Mouse (Mus musculus) heart, postnatal 0 days (tissue): Measurements from ENCODE around the gene As3mt.

ENCODE experiments used
- CTCF ChIP-seq: IDR thresholded peaks from 2 replicates; pipeline ENCODE4 v1.5.1; 2016; ENCODE audit warnings: antibody characterized with exemption, control low read depth, low read depth
- EP300 ChIP-seq: IDR thresholded peaks from 2 replicates; pipeline ENCODE4 v1.6.1; 2016; ENCODE audit warnings: antibody characterized with exemption, low read depth

- peak; percentile 84 for TF ChIP-seq CTCF
- no peak for TF ChIP-seq EP300
These were observed 33.2 kb downstream of the As3mt start for GRCm38 (mm10) chr19:46740341-46741008.
